Mouse (Mus musculus) erythroblast, adult 5-6 weeks (primary cell): ENCODE results near the gene Kpna6. TPM values are rescaled to one million over a fixed set of nuclear protein-coding genes. Genes with fewer than 3 reads are reported as not detected.
A peak's percentile ranks its signal among the peaks of the same experiment; 100 is the strongest.

Source experiments
- ATAC-seq: replicated peaks from 2 replicates; pipeline ENCODE4 v1.8.0; 2016; ENCODE audit warnings: moderate number of reproducible peaks, mild to moderate bottlenecking, moderate TSS enrichment, inconsistent platforms; ENCODE audit not compliant: poor library complexity, low FRiP score, severe bottlenecking
- total RNA-seq, 2 experiments: library from RNA; stranded (forward) in 1 of 2; stranded (reverse) in 1 of 2; fragments of 150-400 nt in 1 of 2; fragments of 200-764, 138-1000 nt in 1 of 2; gene quantifications; 2 replicates each; pipeline versions ENCODE4 v1.2.3 to v1.2.4; 2015 to 2017; ENCODE audit warnings: low replicate concordance in 2 of 2

Gene Kpna6
- total RNA-seq, 2 experiments from 2014 or later: 7.6 to 11.9 TPM

GRCm38 (mm10) chr4:129654770-129655169 lies 17.8 kb downstream of the Kpna6 start:
- ATAC-seq: no peak

GRCm38 (mm10) chr4:129650359-129650758 lies 22.2 kb downstream of the Kpna6 start:
- ATAC-seq: no peak

GRCm38 (mm10) chr4:129648656-129649055 lies 23.9 kb downstream of the Kpna6 start:
- no peak for ATAC-seq

GRCm38 (mm10) chr4:129645204-129645603 lies 27.4 kb downstream of the Kpna6 start:
- ATAC-seq: no peak

- no peak for ATAC-seq
These were observed 30.8 kb downstream of the Kpna6 start for GRCm38 (mm10) chr4:129641756-129642155.

GRCm38 (mm10) chr4:129640638-129641467 lies 31.7 kb downstream of the Kpna6 start, which contains the start of gene Txlna:
Txlna (minus strand) TSS chr4:129641065.
- ATAC-seq: peak; percentile 95

GRCm38 (mm10) chr4:129640101-129640637 lies 32.4 kb downstream of the Kpna6 start:
- peak; percentile 39 for ATAC-seq

GRCm38 (mm10) chr4:129639221-129639620 lies 33.3 kb downstream of the Kpna6 start:
- no peak for ATAC-seq

GRCm38 (mm10) chr4:129633852-129634251 lies 38.7 kb downstream of the Kpna6 start:
- ATAC-seq: peak; percentile 63

- ATAC-seq: no peak
These were observed 40.7 kb downstream of the Kpna6 start for GRCm38 (mm10) chr4:129631867-129632266.

GRCm38 (mm10) chr4:129630944-129631343 lies 41.6 kb downstream of the Kpna6 start:
- ATAC-seq: no peak

GRCm38 (mm10) chr4:129626035-129626434 lies 46.5 kb downstream of the Kpna6 start:
- ATAC-seq: no peak

- no peak for ATAC-seq
These were observed 47.1 kb downstream of the Kpna6 start for GRCm38 (mm10) chr4:129625496-129625895.

- peak; percentile 22; the same call in 1 of the 2 replicates for ATAC-seq
These were observed 47.6 kb downstream of the Kpna6 start for GRCm38 (mm10) chr4:129625029-129625370.

- peak; percentile 94 for ATAC-seq
These were observed 48.1 kb downstream of the Kpna6 start for GRCm38 (mm10) chr4:129624281-129625028.

GRCm38 (mm10) chr4:129623681-129624091 lies 48.9 kb downstream of the Kpna6 start, which contains the start of gene Ccdc28b:
Ccdc28b (minus strand) TSS chr4:129623947.
- no peak for ATAC-seq

GRCm38 (mm10) chr4:129622803-129623535 lies 49.6 kb downstream of the Kpna6 start:
- ATAC-seq: no peak

GRCm38 (mm10) chr4:129622120-129622802 lies 50.3 kb downstream of the Kpna6 start:
- no peak for ATAC-seq

- ATAC-seq: no peak
These were observed 51.2 kb downstream of the Kpna6 start for GRCm38 (mm10) chr4:129621283-129621841.
